Mouse (Mus musculus) cortical plate, adult 2 months (tissue): Measurements from ENCODE around the gene Erc1.

Experiments used
- CTCF ChIP-seq: fragments of 200-500 bp; IDR thresholded peaks from 2 replicates; pipeline ENCODE4 v1.5.1; 2011; ENCODE audit warnings: mild to moderate bottlenecking, control low read depth, low read length; ENCODE audit not compliant: insufficient read depth; ENCODE audit errors: extremely low read depth
- POLR2A ChIP-seq: fragments of 200-500 bp; IDR thresholded peaks from 2 replicates; pipeline ENCODE4 v1.6.1; 2011; ENCODE audit warnings: mild to moderate bottlenecking, low read length, control low read depth; ENCODE audit not compliant: insufficient read depth; ENCODE audit errors: extremely low read depth

- TF ChIP-seq POLR2A = no peak
- TF ChIP-seq CTCF = no peak
Observed at GRCm38 (mm10) chr6:119572296-119572695, 275.7 kb downstream of the Erc1 start.
